Mouse (Mus musculus) embryo, embryonic 10.5 days (tissue): Measurements from ENCODE around the gene Naa30.
A peak's percentile ranks its signal among the peaks of the same experiment; 100 is the strongest.
"Not testable (repeated sequence)": the region's sequence is repeated elsewhere in the genome, so short reads cannot be mapped to it uniquely, and the experiment has no call there.

ENCODE experiments used
- DNase-seq: peaks from one replicate; pipeline ENCODE4 v3.0.0-alpha.2; 2015; ENCODE audit warnings: low spot score

Gene Naa30

GRCm38 (mm10) chr14:49171867-49172581 lies at the start of gene Naa30:
Naa30 (plus strand) TSS chr14:49172226.
- peak; percentile 97 for DNase-seq

- peak; percentile 46 for DNase-seq
Observed at GRCm38 (mm10) chr14:49127162-49127779, 44.8 kb upstream of the Naa30 start.

GRCm38 (mm10) chr14:49128544-49129263 lies 43.3 kb upstream of the Naa30 start:
- DNase-seq = no peak

DNA sequence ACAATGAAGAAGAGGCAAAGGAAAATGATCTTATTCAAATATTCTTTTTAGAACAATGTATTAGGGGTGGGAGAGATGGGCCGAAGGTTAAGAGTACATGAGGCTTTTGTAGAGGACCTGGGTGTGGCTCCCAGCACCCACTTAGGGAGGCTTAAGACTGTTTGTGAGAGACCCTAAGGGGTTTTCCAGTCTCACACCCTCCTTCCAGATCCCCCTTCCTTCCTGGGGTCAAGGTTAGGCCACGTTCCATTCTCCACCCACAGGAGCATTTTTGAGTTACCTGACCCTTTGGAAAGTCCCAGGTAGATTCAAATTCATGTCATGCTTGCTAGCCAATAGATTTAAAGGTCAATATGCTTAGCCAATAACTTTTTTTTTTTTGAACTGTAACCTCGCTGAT lies 39.6 kb upstream of the Naa30 start:
- no peak for DNase-seq

- DNase-seq = no peak
Observed at GRCm38 (mm10) chr14:49138171-49138570, 33.9 kb upstream of the Naa30 start.

DNA sequence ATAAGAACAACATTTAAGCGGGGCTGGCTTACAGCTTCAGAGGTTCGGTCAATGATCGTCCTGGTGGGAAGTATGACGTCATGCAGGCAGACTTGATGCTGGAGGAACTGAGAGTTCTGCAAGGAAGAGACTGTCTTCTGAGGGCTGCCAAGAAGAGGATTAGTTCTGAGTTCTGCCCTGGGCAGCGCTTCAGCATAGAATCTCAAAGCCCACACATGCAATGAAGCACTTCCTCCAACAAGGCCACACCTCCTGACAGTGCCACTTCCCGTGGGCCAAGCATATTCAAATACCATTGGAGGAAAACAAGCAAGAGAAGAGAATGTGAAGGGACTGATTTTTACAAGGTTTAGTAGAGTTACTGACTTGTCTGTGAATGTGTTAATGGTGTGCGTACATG lies 31.3 kb upstream of the Naa30 start:
- DNase-seq = no peak

- DNase-seq = peak; percentile 84
Observed at GRCm38 (mm10) chr14:49153801-49154200, 18.2 kb upstream of the Naa30 start.

- DNase-seq = peak; percentile 33
Observed at GRCm38 (mm10) chr14:49155572-49155971, 16.5 kb upstream of the Naa30 start.

DNA sequence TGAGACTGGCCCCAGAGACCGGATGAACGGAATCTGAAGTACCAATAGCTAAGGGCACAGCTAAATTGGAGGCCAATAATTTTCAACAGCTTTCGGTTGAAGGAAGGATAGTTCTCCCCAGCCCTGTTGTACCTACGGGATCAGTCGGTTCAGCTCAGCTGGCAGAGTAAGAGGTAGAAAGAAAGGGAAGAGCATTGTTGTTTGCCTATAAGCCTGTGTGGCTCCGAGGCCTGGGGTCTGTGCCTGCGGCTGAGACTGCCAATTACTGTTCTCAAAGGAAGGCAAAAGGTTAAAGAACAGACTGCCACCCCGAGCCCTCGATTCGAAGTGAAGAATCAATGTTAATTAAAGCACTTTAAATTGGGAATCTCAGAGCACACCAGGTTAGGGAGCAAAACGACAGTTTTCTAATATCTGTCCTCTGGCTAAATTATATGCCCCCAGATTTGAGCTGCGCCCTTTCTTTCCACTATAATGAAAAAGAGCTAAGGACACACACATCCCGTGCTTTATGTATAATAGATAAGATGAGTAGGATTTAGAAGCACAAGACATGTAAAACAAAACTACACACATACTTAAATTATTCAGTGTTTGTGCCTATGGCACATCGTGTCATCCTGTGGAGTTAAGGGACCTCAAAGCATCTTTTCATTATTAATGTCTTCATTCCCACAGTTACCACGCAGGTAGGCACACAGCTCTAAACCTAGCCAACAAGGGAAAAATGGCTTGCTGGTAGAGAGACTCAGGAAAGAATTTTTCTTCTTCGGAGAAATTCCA lies 13.7 kb upstream of the Naa30 start:
- no peak for DNase-seq

GRCm38 (mm10) chr14:49171286-49171685 lies 740 bp upstream of the Naa30 start:
- no peak for DNase-seq

DNA sequence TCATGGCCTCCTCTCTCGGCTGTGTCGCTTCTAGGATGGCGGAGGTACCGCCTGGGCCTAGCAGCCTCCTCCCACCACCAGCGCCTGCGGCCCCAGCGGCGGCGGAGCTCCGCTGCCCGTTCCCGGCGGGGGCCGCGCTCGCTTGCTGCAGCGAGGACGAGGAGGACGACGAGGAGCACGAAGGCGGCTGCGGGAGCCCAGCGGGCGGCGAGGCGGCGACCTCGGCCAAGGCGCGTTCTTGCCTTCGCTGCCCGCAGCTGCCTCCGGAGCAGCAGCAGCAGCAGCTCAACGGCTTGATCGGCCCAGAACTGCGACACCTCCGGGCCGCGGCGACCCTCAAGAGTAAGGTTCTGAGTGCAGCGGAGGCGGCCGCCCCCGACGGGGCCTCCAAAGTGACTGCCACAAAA lies 559 bp downstream of the Naa30 start:
- peak; percentile 57 for DNase-seq

- no peak for DNase-seq
Observed at GRCm38 (mm10) chr14:49173290-49174135, 1.5 kb downstream of the Naa30 start.

DNA sequence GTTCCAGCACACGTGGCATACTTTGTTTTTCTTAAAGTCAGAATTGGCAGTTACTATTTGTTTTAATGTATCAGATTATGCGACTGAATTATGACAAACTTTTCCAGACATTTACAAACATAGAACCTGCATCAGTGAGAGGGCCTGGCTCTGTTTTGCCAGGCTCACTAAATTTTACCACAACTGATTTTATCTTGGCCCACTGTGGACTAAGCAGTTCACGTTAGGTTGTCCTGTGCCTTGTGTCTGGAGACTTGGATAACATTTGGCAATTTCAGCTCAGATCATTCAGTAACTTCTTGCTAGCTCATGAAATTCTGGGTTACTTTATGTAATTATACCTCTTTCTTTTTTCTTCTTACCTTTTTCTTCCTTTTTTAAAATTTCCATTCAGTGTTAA lies 7.7 kb downstream of the Naa30 start:
- no peak for DNase-seq

DNA sequence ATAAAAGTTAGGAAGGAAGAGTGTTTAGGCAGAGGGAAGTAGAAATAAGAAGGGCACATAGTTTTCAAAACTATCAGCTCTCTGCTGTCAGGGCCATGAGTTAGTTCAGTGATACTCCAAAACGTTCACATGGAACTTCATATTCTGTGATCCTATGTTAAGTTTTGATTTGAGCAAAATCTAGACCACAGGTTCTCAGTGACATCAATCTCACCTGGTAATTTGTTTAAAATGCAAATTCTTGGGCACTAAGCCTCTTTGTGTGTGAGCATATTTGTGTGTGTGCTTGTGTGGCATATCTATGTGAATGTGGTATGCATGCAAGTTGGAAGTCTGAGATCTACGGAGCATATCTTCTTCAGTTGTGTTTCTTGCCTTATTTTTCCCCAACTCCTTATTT lies 14.2 kb downstream of the Naa30 start:
- no peak for DNase-seq

DNA sequence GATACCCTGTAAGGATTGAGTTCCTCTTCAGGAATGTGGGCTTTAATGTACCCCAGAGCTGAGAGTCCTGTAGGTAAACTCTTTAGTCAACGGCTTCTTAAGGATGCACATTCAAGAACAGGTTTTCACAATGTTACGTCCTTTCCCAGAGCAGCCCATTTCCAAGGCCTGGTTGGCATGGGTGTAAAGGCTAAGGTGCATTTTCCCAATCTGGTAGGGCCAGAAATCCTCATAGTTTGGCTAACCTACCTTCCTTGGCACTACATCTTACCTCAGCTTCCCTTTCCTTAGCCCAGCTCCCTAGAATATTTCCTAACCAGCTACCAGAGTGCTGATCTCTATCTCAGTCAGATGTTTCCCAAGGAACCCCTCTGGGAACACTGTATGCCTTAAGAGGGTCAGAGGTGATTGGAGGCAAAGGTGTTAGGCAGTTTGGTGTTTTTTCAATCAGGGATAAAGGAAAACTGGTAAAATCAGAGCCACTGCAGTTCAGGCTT lies 25.1 kb downstream of the Naa30 start:
- no peak for DNase-seq

- no peak for DNase-seq
Observed at GRCm38 (mm10) chr14:49201073-49201778, 29.2 kb downstream of the Naa30 start.

GRCm38 (mm10) chr14:49210215-49210614 lies 38.2 kb downstream of the Naa30 start:
- not testable (repeated sequence) for DNase-seq

DNA sequence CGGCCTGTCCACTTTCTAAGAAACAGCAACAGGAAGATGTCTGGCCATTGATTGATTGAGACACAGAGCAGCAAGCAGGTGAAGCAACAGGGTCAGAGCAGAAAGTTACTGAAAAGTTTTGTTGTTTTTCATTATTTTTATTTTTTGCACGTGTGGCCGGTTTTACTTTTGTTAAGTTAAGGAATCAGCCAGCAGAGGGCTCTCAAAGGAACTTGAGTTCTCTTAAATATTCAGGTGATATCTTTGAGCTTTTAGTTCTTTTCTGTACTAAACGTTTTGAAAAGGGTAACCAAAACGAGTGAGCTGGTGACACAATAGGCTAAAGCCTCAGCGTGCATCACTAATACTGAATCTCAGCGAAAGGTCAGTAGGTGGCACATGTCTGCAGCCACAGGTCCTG lies 46.7 kb downstream of the Naa30 start:
- no peak for DNase-seq

DNA sequence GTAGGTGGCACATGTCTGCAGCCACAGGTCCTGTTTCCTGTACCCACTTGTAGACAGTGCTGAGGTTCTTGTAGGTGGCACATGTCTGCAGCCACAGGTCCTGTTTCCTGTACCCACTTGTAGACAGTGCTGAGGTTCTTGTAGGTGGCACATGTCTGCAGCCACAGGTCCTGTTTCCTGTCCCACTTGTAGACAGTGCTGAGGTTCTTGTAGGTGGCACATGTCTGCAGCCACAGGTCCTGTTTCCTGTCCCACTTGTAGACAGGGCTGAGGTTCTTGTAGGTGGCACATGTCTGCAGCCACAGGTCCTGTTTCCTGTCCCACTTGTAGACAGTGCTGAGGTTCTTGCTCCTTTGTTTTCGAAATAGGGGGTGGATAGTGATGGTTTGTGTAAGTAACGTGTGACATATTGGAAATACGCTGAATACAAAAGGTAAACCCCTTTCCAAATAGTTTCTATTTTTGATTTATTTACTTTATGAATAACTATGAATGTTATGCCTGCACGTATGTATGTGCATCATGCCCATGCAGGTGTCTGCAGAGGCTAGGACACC lies 47.5 kb downstream of the Naa30 start:
- DNase-seq = not testable (repeated sequence)

- DNase-seq = no peak
Observed at GRCm38 (mm10) chr14:49221771-49222170, 49.7 kb downstream of the Naa30 start.
